10 mouse cellular contexts compared by ENCODE assay signal in genomic region chr19:42341183-42341582, GRCm38 (mm10).
DNase-seq lines count a peak whose midpoint lies in the region; ATAC-seq and TF ChIP-seq lines count a peak whose summit lies in the region.
"Had no signal": no experiment of that assay in that cellular context is flagged by ENCODE, and none has a peak within 500 bp of the region (broad histone marks: within the 10 kb centered on the region; RNA-seq: fewer than 3 reads in every experiment).

No protein-coding gene starts in this region.

- no peak for ATAC-seq in forebrain, postnatal 0 days
- ATAC-seq in forebrain, embryonic 16.5 days, result no peak
- ATAC-seq in lung, postnatal 0 days, result no peak
- ATAC-seq in megakaryocyte, adult 5-6 weeks (ENCODE audit: poor library complexity, severe bottlenecking), result no peak
- ATAC-seq in inflammation-experienced regulatory T-cells, adult 6 months, result no peak

- no peaks in the 10 kb centered on the region for H3K79me2 ChIP-seq in MEL (ENCODE audit: control insufficient read depth, insufficient read depth, low read length, poor library complexity)

- no peak for TF ChIP-seq POLR2A in lung, adult 2 months (IDR thresholded peaks at IDR 0.05; ENCODE audit: borderline replicate concordance, extremely low read depth, low read depth, low read length)
- no peak for TF ChIP-seq POLR2A in MEL (IDR thresholded peaks at IDR 0.05; ENCODE audit: control insufficient read depth in 1 of 2, insufficient read depth in 1 of 2, low read depth in 1 of 2, low read length in 2 of 2, poor library complexity in 1 of 2)

- 42% methylated on average over 6 of the region's 6 CpGs for WGBS in forebrain, postnatal 0 days
- 41% methylated on average over 6 of the region's 6 CpGs for WGBS in forebrain, embryonic 16.5 days
- WGBS in lung, adult 2 months, result 44% methylated on average over 6 of the region's 6 CpGs
- WGBS in lung, postnatal 0 days, result 48% methylated on average over 6 of the region's 6 CpGs

- no peak for TF ChIP-seq EP300 in MEL (IDR thresholded peaks at IDR 0.05; ENCODE audit: low read depth in 1 of 2, low read length in 2 of 2)
- no peak for TF ChIP-seq EP300 in lung, postnatal 0 days (IDR thresholded peaks at IDR 0.05)

- H3K4me2 ChIP-seq in forebrain, postnatal 0 days (ENCODE audit: low read depth), result no peak overlapping the region
- H3K4me2 ChIP-seq in forebrain, embryonic 16.5 days (ENCODE audit: low read length), result no peak overlapping the region
- H3K4me2 ChIP-seq in lung, postnatal 0 days (replicated peaks; ENCODE audit: low read depth, low read length), result no peak overlapping the region
- H3K4me2 ChIP-seq: limb, embryonic 13.5 days had no signal

- peak; percentile 48 for TF ChIP-seq CTCF in forebrain, postnatal 0 days (IDR thresholded peaks at IDR 0.05; ENCODE audit: low read depth)
- TF ChIP-seq CTCF in lung, adult 2 months (IDR thresholded peaks at IDR 0.05; ENCODE audit: insufficient read depth, low read length), result peak; percentile 14; the same call in 1 of the 2 replicates
- TF ChIP-seq CTCF in MEL (IDR thresholded peaks at IDR 0.05 in 2 of 3, conservative IDR thresholded peaks at IDR 0.05 in 1 of 3; ENCODE audit: control insufficient read depth in 1 of 3, insufficient read depth in 1 of 3, low read depth in 2 of 3, low read length in 3 of 3, poor library complexity in 1 of 3, severe bottlenecking in 1 of 3), result peak; percentile 70 to 78 (median 73)
- TF ChIP-seq CTCF in lung, postnatal 0 days (IDR thresholded peaks at IDR 0.05), result peak; percentile 36; the same call in 1 of the 2 replicates

- no peak overlapping the region for H3K9ac ChIP-seq in forebrain, postnatal 0 days
- H3K9ac ChIP-seq in forebrain, embryonic 16.5 days (replicated peaks; ENCODE audit: low read depth, low read length), result no peak overlapping the region
- H3K9ac ChIP-seq in MEL (ENCODE audit: control insufficient read depth, low read depth, low read length, poor library complexity, severe bottlenecking), result no peak overlapping the region
- H3K9ac ChIP-seq in lung, postnatal 0 days (replicated peaks; ENCODE audit: low read depth), result no peak overlapping the region
- H3K9ac ChIP-seq: limb, embryonic 13.5 days had no signal

- TF ChIP-seq RAD21 in MEL (IDR thresholded peaks at IDR 0.05; ENCODE audit: low read depth, low read length), result peak; percentile 45

- no peak for DNase-seq in forebrain, postnatal 0 days
- no peak for DNase-seq in lung, adult 2 months
- DNase-seq in lung, postnatal 25 days (ENCODE audit: low spot score), result no peak
- peak; percentile 38 for DNase-seq in MEL (ENCODE audit: low read depth, low spot score)
- no peak for DNase-seq in lung, postnatal 0 days (ENCODE audit: low spot score)
- DNase-seq: gastrocnemius, postnatal 36 days had no signal

- H3K4me3 ChIP-seq in forebrain, postnatal 0 days (ENCODE audit: low read depth, low read length), result no peak overlapping the region
- no peak overlapping the region for H3K4me3 ChIP-seq in forebrain, embryonic 16.5 days (replicated peaks; ENCODE audit: low read length)
- no peak overlapping the region for H3K4me3 ChIP-seq in lung, adult 2 months (replicated peaks; ENCODE audit: extremely low read depth, low read depth, low read length)
- H3K4me3 ChIP-seq in MEL (ENCODE audit: control insufficient read depth in 1 of 2, insufficient read depth in 1 of 2, low read depth in 2 of 2, low read length in 2 of 2), result no peak overlapping the region
- H3K4me3 ChIP-seq in lung, postnatal 0 days (ENCODE audit: low read depth, low read length), result no peak overlapping the region
- H3K4me3 ChIP-seq: limb, embryonic 13.5 days had no signal

- H3K36me3 ChIP-seq in forebrain, postnatal 0 days (ENCODE audit: insufficient read depth), result no peaks in the 10 kb centered on the region
- no peaks in the 10 kb centered on the region for H3K36me3 ChIP-seq in forebrain, embryonic 16.5 days (ENCODE audit: control insufficient read depth, insufficient read depth)
- no peaks in the 10 kb centered on the region for H3K36me3 ChIP-seq in MEL (ENCODE audit: control insufficient read depth in 1 of 2, insufficient read depth in 2 of 2, low read length in 2 of 2)
- H3K36me3 ChIP-seq in lung, postnatal 0 days (ENCODE audit: insufficient read depth, low read length), result no peaks in the 10 kb centered on the region
- H3K36me3 ChIP-seq: limb, embryonic 13.5 days had no signal

- no peaks in the 10 kb centered on the region for H3K4me1 ChIP-seq in forebrain, postnatal 0 days (ENCODE audit: insufficient read depth)
- no peaks in the 10 kb centered on the region for H3K4me1 ChIP-seq in forebrain, embryonic 16.5 days (replicated peaks; ENCODE audit: control insufficient read depth, insufficient read depth, low read length)
- H3K4me1 ChIP-seq in lung, adult 2 months (ENCODE audit: control insufficient read depth, insufficient read depth, low read length), result no peaks in the 10 kb centered on the region
- no peaks in the 10 kb centered on the region for H3K4me1 ChIP-seq in MEL (ENCODE audit: control insufficient read depth in 1 of 2, insufficient read depth in 2 of 2, low read length in 2 of 2)
- no peaks in the 10 kb centered on the region for H3K4me1 ChIP-seq in lung, postnatal 0 days (ENCODE audit: insufficient read depth, low read depth, low read length)

- H3K27ac ChIP-seq in forebrain, postnatal 0 days (ENCODE audit: low read depth, low read length), result no peak overlapping the region
- H3K27ac ChIP-seq in forebrain, embryonic 16.5 days (ENCODE audit: low read length), result no peak overlapping the region
- H3K27ac ChIP-seq in MEL (ENCODE audit: control insufficient read depth, low read depth, low read length), result no peak overlapping the region
- H3K27ac ChIP-seq in lung, postnatal 0 days (ENCODE audit: low read length), result no peak overlapping the region
- H3K27ac ChIP-seq: limb, embryonic 13.5 days had no signal

- H3K9me3 ChIP-seq in forebrain, postnatal 0 days (ENCODE audit: low read length), result no peaks in the 10 kb centered on the region
- H3K9me3 ChIP-seq in forebrain, embryonic 16.5 days (ENCODE audit: control insufficient read depth, low read length), result no peaks in the 10 kb centered on the region
- H3K9me3 ChIP-seq in MEL (replicated peaks; ENCODE audit: insufficient read depth, low read length), result no peaks in the 10 kb centered on the region
- no peaks in the 10 kb centered on the region for H3K9me3 ChIP-seq in lung, postnatal 0 days (ENCODE audit: low read length)

- no peaks in the 10 kb centered on the region for H3K27me3 ChIP-seq in forebrain, postnatal 0 days (ENCODE audit: insufficient read depth, low read length)
- no peaks in the 10 kb centered on the region for H3K27me3 ChIP-seq in forebrain, embryonic 16.5 days (replicated peaks; ENCODE audit: control insufficient read depth, insufficient read depth, low read length)
- H3K27me3 ChIP-seq in MEL (ENCODE audit: control insufficient read depth in 1 of 2, insufficient read depth in 2 of 2, low read length in 2 of 2), result peaks cover 0 to 2% of the 10 kb centered on the region in 2 experiments; a peak in 2 of 4 replicates
- H3K27me3 ChIP-seq in lung, postnatal 0 days (replicated peaks; ENCODE audit: insufficient read depth, low read length), result no peaks in the 10 kb centered on the region
- H3K27me3 ChIP-seq: limb, embryonic 13.5 days had no signal

TF ChIP-seq in MEL, 35 proteins besides CTCF, POLR2A, EP300 and RAD21:
- TF ChIP-seq MAZ (IDR thresholded peaks at IDR 0.05; ENCODE audit: low read depth, low read length) (no peak), MYC (IDR thresholded peaks at IDR 0.05; ENCODE audit: low read depth, low read length) (no peak), MAX (IDR thresholded peaks at IDR 0.05; ENCODE audit: low read length) (no peak), ZKSCAN1 (IDR thresholded peaks at IDR 0.05; ENCODE audit: low read depth, low read length) (no peak), SMC3 (IDR thresholded peaks at IDR 0.05; ENCODE audit: low read depth, low read length) (peak; percentile 69), ZC3H11A (IDR thresholded peaks at IDR 0.05; ENCODE audit: low read depth, low read length) (peak; percentile 47), BHLHE40 (IDR thresholded peaks at IDR 0.05; ENCODE audit: borderline replicate concordance, low read depth, low read length) (no peak)
TF ChIP-seq in MEL: peak in this region for 2.

Comparison
In these comparisons a context has a peak if more than half of its experiments do, and no peak if none do; other contexts are left out.
1. CTCF ChIP-seq: peak in every context shown above with its lines; median percentile 73 in MEL; 48 in forebrain, postnatal 0 days; 36 in lung, postnatal 0 days; 14 in lung, adult 2 months.